Mouse (Mus musculus) heart, embryonic 15.5 days (tissue): Measurements from ENCODE around the gene Tas2r103. TPM values are rescaled to one million over a fixed set of nuclear protein-coding genes. Genes with fewer than 3 reads are reported as not detected.

Experiments used
- ATAC-seq: fragments of 200-750 bp; cut with Nextera tagmentation; replicated peaks from 2 replicates; pipeline ENCODE4 v1.8.0; 2017; ENCODE audit warnings: low read depth, moderate TSS enrichment; ENCODE audit not compliant: insufficient number of reproducible peaks, insufficient read depth, low FRiP score
- H3K27ac ChIP-seq: fragments of 300-500 bp; sonication (generic); 2 replicates; pipeline ENCODE4 v1.5.1; 2015; ENCODE audit warnings: mild to moderate bottlenecking, inconsistent platforms
- H3K27me3 ChIP-seq: fragments of 300-500 bp; sonication (generic); 2 replicates; pipeline ENCODE4 v1.6.1; 2015; ENCODE audit warnings: inconsistent platforms
- H3K36me3 ChIP-seq: fragments of 300-500 bp; sonication (generic); 2 replicates; pipeline ENCODE4 v1.6.1; 2015; ENCODE audit warnings: mild to moderate bottlenecking, inconsistent platforms
- H3K4me1 ChIP-seq: fragments of 300-500 bp; sonication (generic); replicated peaks from 2 replicates; pipeline ENCODE4 v1.6.1; 2015; ENCODE audit warnings: inconsistent platforms
- H3K4me2 ChIP-seq: fragments of 300-500 bp; sonication (generic); 2 replicates; pipeline ENCODE4 v1.6.1; 2015; ENCODE audit warnings: inconsistent platforms, mild to moderate bottlenecking, moderate library complexity
- H3K4me3 ChIP-seq: fragments of 300-500 bp; sonication (generic); 2 replicates; pipeline ENCODE4 v1.5.1; 2015; ENCODE audit warnings: mild to moderate bottlenecking, inconsistent platforms
- H3K9ac ChIP-seq: fragments of 300-500 bp; sonication (generic); 2 replicates; pipeline ENCODE4 v1.6.1; 2015; ENCODE audit warnings: mild to moderate bottlenecking, inconsistent platforms
- H3K9me3 ChIP-seq: fragments of 300-500 bp; sonication (generic); replicated peaks from 2 replicates; pipeline ENCODE4 v1.6.1; 2016; ENCODE audit warnings: inconsistent platforms
- WGBS: fragments of 180-500 bp; shearing (Covaris S2); methylation state at CpG from one replicate; pipeline ENCODE4 v1.1.7; 2015; ENCODE audit warnings: mixed read lengths; 5-methylcytosine and 5-hydroxymethylcytosine counted together
- polyA plus RNA-seq: library from polyadenylated mRNA; unstranded; fragments of >200 nt; fragmentation: Nextera tagmentation; extraction: Ambion mirVana; gene quantifications from 2 replicates; pipeline ENCODE4 v1.2.1, GENCODE M21; 2015

The Tas2r103 gene
- not detected in 2 replicates for polyA plus RNA-seq

DNA sequence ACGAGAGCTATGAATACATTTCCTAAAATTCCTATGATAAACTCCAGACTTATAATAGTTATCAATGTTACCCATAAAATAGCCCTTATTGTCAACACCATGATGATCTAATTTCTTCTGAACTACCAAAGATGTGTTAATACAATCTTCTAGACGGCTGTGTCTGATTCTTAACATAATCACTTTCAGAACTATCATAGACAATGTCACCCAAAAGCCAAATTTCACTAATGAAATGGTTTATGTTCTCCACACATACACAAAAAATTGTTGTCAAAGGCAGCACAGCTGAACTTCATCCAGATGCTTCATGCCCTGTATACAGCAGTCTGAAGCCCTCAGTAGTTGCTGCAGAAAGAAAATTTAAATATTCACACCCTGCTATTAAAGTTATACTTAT, at the start of gene Tas2r103:
Gene Tas2r103, minus strand, starts transcription at position 101 of the 400 bp plus-strand sequence.
- Histone ChIP-seq H3K4me1 (no peaks in the 10 kb centered on the region), H3K4me2 (no peak within 1 kb of the TSS), H3K4me3 (no peak within 1 kb of the TSS), H3K27me3 (no peaks in the 10 kb centered on the region), H3K27ac (no peak within 1 kb of the TSS), H3K9ac (no peak within 1 kb of the TSS), H3K9me3 (no peaks in the 10 kb centered on the region), H3K36me3 (no peaks in the 10 kb centered on the region)
- ATAC-seq, result no peak
- whole genome bisulfite sequencing, result 72% methylated on average over 2 of the region's 2 CpGs

DNA sequence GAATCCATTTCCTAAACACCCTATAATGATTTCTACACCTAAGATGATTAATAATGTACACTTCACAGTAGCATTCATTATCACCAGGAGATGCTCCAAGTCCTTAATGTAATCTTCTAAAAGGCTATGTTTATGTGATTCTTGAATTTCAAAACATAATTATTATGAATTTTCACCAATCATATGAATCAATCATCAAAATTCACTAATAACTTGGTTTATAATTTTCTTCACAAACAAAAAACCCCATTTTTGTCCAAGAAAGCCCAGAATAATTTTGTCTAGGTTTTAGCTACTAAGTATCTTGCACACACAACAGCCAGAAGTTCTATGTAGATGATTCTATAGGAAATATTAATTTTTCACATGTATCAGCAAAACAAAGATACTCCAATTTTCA, 18.8 kb upstream of the Tas2r103 start, which contains the start of gene Tas2r140:
Gene Tas2r140, minus strand, starts transcription at position 101 of the 400 bp plus-strand sequence.
- Histone ChIP-seq H3K36me3 (no peaks in the 10 kb centered on the region), H3K27me3 (no peaks in the 10 kb centered on the region), H3K27ac (no peak within 1 kb of the TSS), H3K9me3 (no peaks in the 10 kb centered on the region), H3K9ac (no peak within 1 kb of the TSS), H3K4me2 (no peak within 1 kb of the TSS), H3K4me1 (no peaks in the 10 kb centered on the region), H3K4me3 (no peak within 1 kb of the TSS)
- no peak for ATAC-seq

Other genes with a start within 250 kb of the Tas2r103 start
- gene Tas2r117, start 234.3 kb downstream of the Tas2r103 start, polyA plus RNA-seq, result not detected in 2 replicates
- not detected in 2 replicates for gene Tas2r123, start 190.0 kb downstream of the Tas2r103 start, polyA plus RNA-seq
- not detected in 2 replicates for gene Tas2r116, start 181.7 kb downstream of the Tas2r103 start, polyA plus RNA-seq
- gene Tas2r110, start 169.1 kb downstream of the Tas2r103 start, polyA plus RNA-seq, result not detected in 2 replicates
- not detected in 2 replicates for gene Tas2r113, start 144.1 kb downstream of the Tas2r103 start, polyA plus RNA-seq
- not detected in 2 replicates for gene Tas2r125, start 127.5 kb downstream of the Tas2r103 start, polyA plus RNA-seq
- gene Tas2r129, start 86.0 kb downstream of the Tas2r103 start, polyA plus RNA-seq, result not detected in 2 replicates
- not detected in 2 replicates for gene Tas2r131, start 79.2 kb downstream of the Tas2r103 start, polyA plus RNA-seq
- gene Tas2r109, start 56.1 kb downstream of the Tas2r103 start, polyA plus RNA-seq, result not detected in 2 replicates
- gene Tas2r140, start 18.7 kb upstream of the Tas2r103 start, polyA plus RNA-seq, result not detected in 2 replicates
- 56.1 and 69.9 TPM in 2 replicates for gene Smim10l1, start 67.8 kb upstream of the Tas2r103 start, polyA plus RNA-seq